Mouse (Mus musculus) thymus, postnatal 0 days (tissue): ENCODE results near the gene Apbb2. TPM values are rescaled to one million over a fixed set of nuclear protein-coding genes. Genes with fewer than 3 reads are reported as not detected.
A peak's percentile ranks its signal among the peaks of the same experiment; 100 is the strongest.

Experiments
- DNase-seq: peaks from one replicate; pipeline ENCODE4 v3.0.0-alpha.2; 2015; ENCODE audit warnings: low spot score
- polyA plus RNA-seq: library from polyadenylated mRNA; unstranded; fragments of >200 nt; fragmentation: Nextera tagmentation; extraction: Ambion mirVana; gene quantifications from 2 replicates; pipeline ENCODE4 v1.2.1, GENCODE M21; 2015

Apbb2 gene
- polyA plus RNA-seq, 1 experiment from 2014 or later = 10.6 TPM

GRCm38 (mm10) chr5:66344182-66344581 lies 274.4 kb downstream of the Apbb2 start:
- DNase-seq = no peak

GRCm38 (mm10) chr5:66342285-66342684 lies 276.3 kb downstream of the Apbb2 start:
- no peak for DNase-seq

- no peak for DNase-seq
Measured at GRCm38 (mm10) chr5:66341848-66342247, 276.7 kb downstream of the Apbb2 start.

GRCm38 (mm10) chr5:66340356-66341102 lies 278.1 kb downstream of the Apbb2 start:
- DNase-seq = no peak

- DNase-seq = peak; percentile 48
Measured at GRCm38 (mm10) chr5:66338583-66338982, 280.0 kb downstream of the Apbb2 start.

- no peak for DNase-seq
Measured at GRCm38 (mm10) chr5:66337969-66338345, 280.6 kb downstream of the Apbb2 start.

GRCm38 (mm10) chr5:66337025-66337968 lies 281.3 kb downstream of the Apbb2 start:
- DNase-seq = peak; percentile 42

GRCm38 (mm10) chr5:66330806-66331205 lies 287.8 kb downstream of the Apbb2 start:
- DNase-seq = no peak

GRCm38 (mm10) chr5:66328766-66329165 lies 289.8 kb downstream of the Apbb2 start:
- DNase-seq = no peak

GRCm38 (mm10) chr5:66327949-66328726 lies 290.4 kb downstream of the Apbb2 start:
- DNase-seq = no peak

- no peak for DNase-seq
Measured at GRCm38 (mm10) chr5:66326395-66326794, 292.2 kb downstream of the Apbb2 start.

GRCm38 (mm10) chr5:66323603-66324002 lies 295.0 kb downstream of the Apbb2 start:
- no peak for DNase-seq

- DNase-seq = no peak
Measured at GRCm38 (mm10) chr5:66323131-66323530, 295.5 kb downstream of the Apbb2 start.

GRCm38 (mm10) chr5:66319827-66320404 lies 298.7 kb downstream of the Apbb2 start:
- DNase-seq = no peak

GRCm38 (mm10) chr5:66319341-66319740 lies 299.2 kb downstream of the Apbb2 start:
- peak; percentile 72 for DNase-seq

- DNase-seq = no peak
Measured at GRCm38 (mm10) chr5:66315791-66316190, 302.8 kb downstream of the Apbb2 start.

- DNase-seq = no peak
Measured at GRCm38 (mm10) chr5:66310806-66311205, 307.8 kb downstream of the Apbb2 start.

GRCm38 (mm10) chr5:66310328-66310727 lies 308.3 kb downstream of the Apbb2 start:
- DNase-seq = no peak

GRCm38 (mm10) chr5:66305511-66305910 lies 313.1 kb downstream of the Apbb2 start:
- DNase-seq = no peak

GRCm38 (mm10) chr5:66304300-66305067 lies 314.1 kb downstream of the Apbb2 start:
- DNase-seq = no peak
